Mouse (Mus musculus) liver, embryonic 15.5 days (tissue): ENCODE measurements around the gene Nr5a1. TPM values are rescaled to one million over a fixed set of nuclear protein-coding genes. Genes with fewer than 3 reads are reported as not detected.

ENCODE experiments used
- ATAC-seq: fragments of 200-750 bp; cut with Nextera tagmentation; 2 replicates; pipeline ENCODE4 v1.8.0; 2017; ENCODE audit warnings: moderate number of reproducible peaks, mild to moderate bottlenecking, moderate library complexity; ENCODE audit not compliant: insufficient read depth
- H3K27ac ChIP-seq: fragments of 300-500 bp; sonication (generic); replicated peaks from 2 replicates; pipeline ENCODE4 v1.5.1; 2015; ENCODE audit warnings: mild to moderate bottlenecking, inconsistent platforms
- H3K27me3 ChIP-seq: fragments of 300-500 bp; sonication (generic); 2 replicates; pipeline ENCODE4 v1.6.1; 2015; ENCODE audit warnings: mild to moderate bottlenecking, inconsistent platforms
- H3K36me3 ChIP-seq: fragments of 300-500 bp; sonication (generic); replicated peaks from 2 replicates; pipeline ENCODE4 v1.6.1; 2015; ENCODE audit warnings: moderate library complexity, mild to moderate bottlenecking, inconsistent platforms
- H3K4me1 ChIP-seq: fragments of 300-500 bp; sonication (generic); replicated peaks from 2 replicates; pipeline ENCODE4 v1.6.1; 2015; ENCODE audit warnings: inconsistent platforms
- H3K4me2 ChIP-seq: fragments of 300-500 bp; sonication (generic); 2 replicates; pipeline ENCODE4 v1.6.1; 2015; ENCODE audit warnings: moderate library complexity, mild to moderate bottlenecking, inconsistent platforms
- H3K4me3 ChIP-seq: fragments of 300-500 bp; sonication (generic); replicated peaks from 2 replicates; pipeline ENCODE4 v1.5.1; 2015; ENCODE audit warnings: mild to moderate bottlenecking, inconsistent platforms
- H3K9ac ChIP-seq: fragments of 300-500 bp; sonication (generic); 2 replicates; pipeline ENCODE4 v1.6.1; 2015; ENCODE audit warnings: moderate library complexity, mild to moderate bottlenecking, inconsistent platforms
- H3K9me3 ChIP-seq: fragments of 300-500 bp; sonication (generic); replicated peaks from 2 replicates; pipeline ENCODE4 v1.6.1; 2016; ENCODE audit warnings: inconsistent platforms
- WGBS: fragments of 180-500 bp; shearing (Covaris S2); methylation state at CpG from one replicate; pipeline ENCODE4 v1.1.7; 2015; ENCODE audit warnings: mixed read lengths; ENCODE audit not compliant: insufficient replicate concordance; 5-methylcytosine and 5-hydroxymethylcytosine counted together
- polyA plus RNA-seq: library from polyadenylated mRNA; unstranded; fragments of >200 nt; fragmentation: Nextera tagmentation; extraction: Ambion mirVana; gene quantifications from 2 replicates; pipeline ENCODE4 v1.2.1, GENCODE M21; 2015

Nr5a1 gene
- 0.06 TPM in 1 of 2 replicates, not detected in the other for polyA plus RNA-seq

- no peak within 1 kb of the TSS for H3K4me2 ChIP-seq
- no peaks in the 10 kb centered on the region for H3K9me3 ChIP-seq
- peaks cover 32% of the 10 kb centered on the region for H3K4me1 ChIP-seq
- H3K4me3 ChIP-seq, result no peak within 1 kb of the TSS
- H3K36me3 ChIP-seq, result no peaks in the 10 kb centered on the region
- ATAC-seq, result no peak
- H3K9ac ChIP-seq, result no peak within 1 kb of the TSS
- H3K27me3 ChIP-seq, result peaks cover 56% of the 10 kb centered on the region
- WGBS, result 69% methylated on average over 13 of the region's 13 CpGs
- H3K27ac ChIP-seq, result no peak within 1 kb of the TSS
Observed at GRCm38 (mm10) chr2:38714324-38714723, at the start of gene Nr5a1. TSS of gene Nr5a1 (minus strand) at chr2:38714542.

GRCm38 (mm10) chr2:38739847-38740246 lies 25.5 kb upstream of the Nr5a1 start:
- H3K4me2 ChIP-seq, result no peak overlapping the region
- no peaks in the 10 kb centered on the region for H3K36me3 ChIP-seq
- WGBS, result 54% methylated on average over 3 of the region's 3 CpGs
- no peak overlapping the region for H3K9ac ChIP-seq
- no peak overlapping the region for H3K27ac ChIP-seq
- H3K4me3 ChIP-seq, result no peak overlapping the region
- H3K4me1 ChIP-seq, result no peaks in the 10 kb centered on the region
- no peaks in the 10 kb centered on the region for H3K27me3 ChIP-seq
- H3K9me3 ChIP-seq, result no peaks in the 10 kb centered on the region
- no peak for ATAC-seq

GRCm38 (mm10) chr2:38739410-38739809 lies 25.1 kb upstream of the Nr5a1 start:
- WGBS, result 13% methylated on average over 7 of the region's 7 CpGs

GRCm38 (mm10) chr2:38738601-38739301 lies 24.4 kb upstream of the Nr5a1 start:
- Histone ChIP-seq H3K9me3 (no peaks in the 10 kb centered on the region), H3K27ac (no peak overlapping the region), H3K4me2 (no peak overlapping the region), H3K36me3 (no peaks in the 10 kb centered on the region), H3K4me3 (no peak overlapping the region), H3K27me3 (no peaks in the 10 kb centered on the region), H3K4me1 (no peaks in the 10 kb centered on the region), H3K9ac (no peak overlapping the region)
- 71% methylated on average over 14 of the region's 14 CpGs for WGBS
- ATAC-seq, result no peak

More at GRCm38 (mm10) chr2:38739410-38739809, 25.1 kb upstream of the Nr5a1 start:
- Histone ChIP-seq H3K9me3 (no peaks in the 10 kb centered on the region), H3K4me1 (no peaks in the 10 kb centered on the region), H3K36me3 (no peaks in the 10 kb centered on the region), H3K9ac (no peak overlapping the region), H3K27me3 (no peaks in the 10 kb centered on the region), H3K27ac (no peak overlapping the region), H3K4me3 (no peak overlapping the region), H3K4me2 (no peak overlapping the region)
- no peak for ATAC-seq

- no peaks in the 10 kb centered on the region for H3K36me3 ChIP-seq
- no peak overlapping the region for H3K4me2 ChIP-seq
- H3K9ac ChIP-seq, result no peak overlapping the region
- no peaks in the 10 kb centered on the region for H3K9me3 ChIP-seq
- no peak overlapping the region for H3K4me3 ChIP-seq
- ATAC-seq, result no peak
- H3K27me3 ChIP-seq, result no peaks in the 10 kb centered on the region
- H3K4me1 ChIP-seq, result no peaks in the 10 kb centered on the region
- no peak overlapping the region for H3K27ac ChIP-seq
Observed at GRCm38 (mm10) chr2:38735740-38736139, 21.4 kb upstream of the Nr5a1 start.

- Histone ChIP-seq H3K9ac (no peak overlapping the region), H3K27ac (no peak overlapping the region)
- 66% methylated on average over 5 of the region's 5 CpGs for WGBS
Observed at GRCm38 (mm10) chr2:38734721-38735120, 20.4 kb upstream of the Nr5a1 start.

GRCm38 (mm10) chr2:38730331-38730827 lies 16.0 kb upstream of the Nr5a1 start:
- Histone ChIP-seq H3K4me1 (no peaks in the 10 kb centered on the region), H3K27ac (no peak overlapping the region), H3K36me3 (no peaks in the 10 kb centered on the region; the same call in 1 of the 2 replicates), H3K27me3 (no peaks in the 10 kb centered on the region), H3K9me3 (no peaks in the 10 kb centered on the region), H3K4me2 (no peak overlapping the region), H3K4me3 (no peak overlapping the region), H3K9ac (no peak overlapping the region)
- WGBS, result 78% methylated on average over 6 of the region's 6 CpGs
- ATAC-seq, result no peak

More at GRCm38 (mm10) chr2:38734721-38735120, 20.4 kb upstream of the Nr5a1 start:
- H3K36me3 ChIP-seq, result no peaks in the 10 kb centered on the region
- H3K4me2 ChIP-seq, result no peak overlapping the region
- no peak for ATAC-seq
- H3K4me3 ChIP-seq, result no peak overlapping the region
- H3K27me3 ChIP-seq, result no peaks in the 10 kb centered on the region
- H3K9me3 ChIP-seq, result no peaks in the 10 kb centered on the region
- H3K4me1 ChIP-seq, result no peaks in the 10 kb centered on the region

- H3K27ac ChIP-seq, result no peak overlapping the region
- H3K4me3 ChIP-seq, result no peak overlapping the region
- WGBS, result 67% methylated on average over 3 of the region's 3 CpGs
- H3K9ac ChIP-seq, result no peak overlapping the region
- no peaks in the 10 kb centered on the region for H3K27me3 ChIP-seq
- H3K4me1 ChIP-seq, result no peaks in the 10 kb centered on the region
- H3K9me3 ChIP-seq, result no peaks in the 10 kb centered on the region
- ATAC-seq, result no peak
- H3K36me3 ChIP-seq, result no peaks in the 10 kb centered on the region; the same call in 1 of the 2 replicates
- no peak overlapping the region for H3K4me2 ChIP-seq
Observed at GRCm38 (mm10) chr2:38725427-38725826, 11.1 kb upstream of the Nr5a1 start.

GRCm38 (mm10) chr2:38723378-38723777 lies 9.0 kb upstream of the Nr5a1 start:
- ATAC-seq, result no peak

GRCm38 (mm10) chr2:38722076-38722475 lies 7.7 kb upstream of the Nr5a1 start:
- H3K4me2 ChIP-seq, result no peak overlapping the region
- no peak overlapping the region for H3K4me3 ChIP-seq
- no peak overlapping the region for H3K9ac ChIP-seq
- peaks cover 20% of the 10 kb centered on the region for H3K4me1 ChIP-seq
- 48% methylated on average over 4 of the region's 4 CpGs for WGBS
- H3K36me3 ChIP-seq, result no peaks in the 10 kb centered on the region
- ATAC-seq, result no peak
- H3K9me3 ChIP-seq, result no peaks in the 10 kb centered on the region
- H3K27ac ChIP-seq, result no peak overlapping the region
- H3K27me3 ChIP-seq, result no peaks in the 10 kb centered on the region

More at GRCm38 (mm10) chr2:38723378-38723777, 9.0 kb upstream of the Nr5a1 start:
- no peak overlapping the region for H3K27ac ChIP-seq
- H3K27me3 ChIP-seq, result no peaks in the 10 kb centered on the region
- H3K4me2 ChIP-seq, result no peak overlapping the region
- peaks cover 17% of the 10 kb centered on the region for H3K4me1 ChIP-seq
- 70% methylated on average over 4 of the region's 4 CpGs for WGBS
- H3K9me3 ChIP-seq, result no peaks in the 10 kb centered on the region
- no peak overlapping the region for H3K9ac ChIP-seq
- H3K36me3 ChIP-seq, result no peaks in the 10 kb centered on the region; the same call in 1 of the 2 replicates
- no peak overlapping the region for H3K4me3 ChIP-seq

- Histone ChIP-seq H3K27me3 (no peaks in the 10 kb centered on the region), H3K4me1 (peaks cover 20% of the 10 kb centered on the region), H3K4me3 (no peak overlapping the region), H3K4me2 (no peak overlapping the region), H3K27ac (no peak overlapping the region), H3K36me3 (no peaks in the 10 kb centered on the region), H3K9me3 (no peaks in the 10 kb centered on the region), H3K9ac (no peak overlapping the region)
- WGBS, result 65% methylated on average over 2 of the region's 2 CpGs
- no peak for ATAC-seq
Observed at GRCm38 (mm10) chr2:38720661-38721060, 6.3 kb upstream of the Nr5a1 start.
